Mouse (Mus musculus) cerebellum, adult 2 months (tissue): ENCODE measurements around the gene Hip1.

Experiments used
- CTCF ChIP-seq: fragments of 200-500 bp; IDR thresholded peaks from 2 replicates; pipeline ENCODE4 v1.5.1; 2011; ENCODE audit warnings: low read depth, mild to moderate bottlenecking, control low read depth, low read length, moderate library complexity, borderline replicate concordance; ENCODE audit not compliant: insufficient read depth
- POLR2A ChIP-seq: fragments of 200-500 bp; IDR thresholded peaks from 2 replicates; pipeline ENCODE4 v1.6.1; 2011; ENCODE audit warnings: low read length, control low read depth, borderline replicate concordance; ENCODE audit not compliant: insufficient read depth

DNA sequence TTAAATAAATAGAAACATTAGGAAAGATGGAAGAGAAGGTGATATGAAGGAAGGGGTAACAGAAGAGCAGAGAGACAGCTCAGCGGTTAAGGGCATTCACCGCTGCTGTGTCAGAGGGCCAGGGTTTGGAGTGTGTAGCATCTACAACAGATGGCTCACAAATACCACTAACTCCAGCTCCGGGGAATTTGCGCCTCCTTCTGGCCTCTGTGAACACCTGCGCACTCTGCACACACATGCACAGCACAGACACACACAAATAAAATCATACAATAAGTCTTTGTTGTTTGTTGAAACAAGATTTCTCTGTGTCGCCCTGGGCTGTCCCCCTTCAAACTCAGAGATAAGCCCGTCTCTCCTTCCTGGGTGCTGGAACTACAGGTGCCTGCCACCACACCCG, 49.4 kb downstream of the Hip1 start:
- TF ChIP-seq POLR2A (no peak), CTCF (no peak)
